Mouse (Mus musculus) left cerebral cortex, postnatal 14 days (tissue): ENCODE data around the gene Acsbg2. TPM values are rescaled to one million over a fixed set of nuclear protein-coding genes. Genes with fewer than 3 reads are reported as not detected.

ENCODE experiments used
- total RNA-seq, 2 experiments: library from RNA; stranded (reverse); gene quantifications; 2 replicates each; pipeline ENCODE4 v1.2.3; 2021

Gene Acsbg2
- total RNA-seq, 2 experiments from 2014 or later: not detected

Other genes starting within 250 kb of the Acsbg2 start
- gene Lonp1, start 247.6 kb downstream of the Acsbg2 start, total RNA-seq: 10 to 100 TPM; 65.6 to 66.7 TPM
- under 1 TPM; 0.49 to 0.62 TPM for gene Catsperd, start 246.3 kb downstream of the Acsbg2 start, total RNA-seq
- 10 to 100 TPM; 87.2 to 92.9 TPM for gene Ranbp3, start 201.2 kb downstream of the Acsbg2 start, total RNA-seq
- gene Ndufa11, start 156.7 kb downstream of the Acsbg2 start, total RNA-seq: 100 to 1,000 TPM; 227 to 229 TPM
- 1 to 10 TPM; 7.8 to 8.0 TPM for gene Vmac, start 156.4 kb downstream of the Acsbg2 start, total RNA-seq
- gene Nrtn, start 116.9 kb downstream of the Acsbg2 start, total RNA-seq: 1 to 10 TPM; 2.6 to 4.5 TPM
- 10 to 100 TPM; 66.2 to 75.0 TPM for gene Dus3l, start 109.7 kb downstream of the Acsbg2 start, total RNA-seq
- under 1 TPM; 0.51 to 0.94 TPM for gene Prr22, start 104.2 kb downstream of the Acsbg2 start, total RNA-seq
- 1 to 10 TPM; 2.1 to 2.4 TPM for gene Rfx2, start 43.4 kb downstream of the Acsbg2 start, total RNA-seq
- under 1 TPM in 1 of 2 experiments, not detected in 1; 0.18 TPM for gene 1700061G19Rik, start 1.0 kb upstream of the Acsbg2 start, total RNA-seq
- 10 to 100 TPM; 66.8 to 67.9 TPM for gene Mllt1, start 61.0 kb upstream of the Acsbg2 start, total RNA-seq
- gene Acer1, start 107.7 kb upstream of the Acsbg2 start, total RNA-seq: not detected
- gene Clpp, start 115.9 kb upstream of the Acsbg2 start, total RNA-seq: 10 to 100 TPM; 49.6 to 58.2 TPM
- 10 to 100 TPM; 19.9 to 26.0 TPM for gene Alkbh7, start 122.9 kb upstream of the Acsbg2 start, total RNA-seq
- gene Pspn, start 125.6 kb upstream of the Acsbg2 start, total RNA-seq: not detected
- gene Gtf2f1, start 136.8 kb upstream of the Acsbg2 start, total RNA-seq: 10 to 100 TPM; 54.9 to 58.4 TPM
- under 1 TPM in 1 of 2 experiments, not detected in 1; 0.30 TPM for gene Gm17949, start 137.0 kb upstream of the Acsbg2 start, total RNA-seq
- 100 to 1,000 TPM; 116 to 117 TPM for gene Khsrp, start 157.1 kb upstream of the Acsbg2 start, total RNA-seq
- not detected for gene Slc25a41, start 167.2 kb upstream of the Acsbg2 start, total RNA-seq
- gene Crb3, start 184.7 kb upstream of the Acsbg2 start, total RNA-seq: 1 to 10 TPM in 1 of 2 experiments, not detected in 1; 1.6 TPM
- gene Slc25a23, start 185.4 kb upstream of the Acsbg2 start, total RNA-seq: 100 to 1,000 TPM; 361 to 364 TPM
- gene Dennd1c, start 204.1 kb upstream of the Acsbg2 start, total RNA-seq: 1 to 10 TPM; 1.8 to 1.9 TPM
- gene Tubb4a, start 213.3 kb upstream of the Acsbg2 start, total RNA-seq: 100 to 1,000 TPM; 671 to 695 TPM
- gene Tnfsf9, start 230.9 kb upstream of the Acsbg2 start, total RNA-seq: under 1 TPM; 0.26 to 0.42 TPM